Mouse (Mus musculus): ENCODE results near the gene Gm5849.
"Not testable (repeated sequence)": the region's sequence is repeated elsewhere in the genome, so short reads cannot be mapped to it uniquely, and the experiment has no call there.

Gm5849 gene

DNA sequence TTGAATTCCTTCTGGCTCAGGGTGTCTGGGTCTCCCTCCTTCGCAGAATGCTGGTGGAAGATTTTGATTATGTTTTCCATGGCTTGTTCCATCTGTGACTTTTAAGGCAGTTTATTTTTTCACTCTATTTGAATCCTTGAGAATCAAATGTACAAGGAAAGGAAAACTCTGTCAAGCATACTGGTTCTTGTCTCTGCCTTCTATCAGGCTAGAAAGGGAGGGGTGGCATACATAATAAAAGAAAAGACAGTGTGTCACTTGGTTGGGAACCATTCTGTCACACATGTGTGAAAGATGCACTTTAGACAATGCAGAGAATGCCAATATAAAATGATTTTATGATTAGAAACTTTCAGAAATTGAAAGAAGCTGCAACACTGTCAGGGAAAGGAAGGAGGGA lies at the start of gene Gm5849:
TSS of gene Gm5849 (minus strand) at position 101 of the 400 bp plus-strand sequence.
- DNase-seq, result not testable (repeated sequence)

DNA sequence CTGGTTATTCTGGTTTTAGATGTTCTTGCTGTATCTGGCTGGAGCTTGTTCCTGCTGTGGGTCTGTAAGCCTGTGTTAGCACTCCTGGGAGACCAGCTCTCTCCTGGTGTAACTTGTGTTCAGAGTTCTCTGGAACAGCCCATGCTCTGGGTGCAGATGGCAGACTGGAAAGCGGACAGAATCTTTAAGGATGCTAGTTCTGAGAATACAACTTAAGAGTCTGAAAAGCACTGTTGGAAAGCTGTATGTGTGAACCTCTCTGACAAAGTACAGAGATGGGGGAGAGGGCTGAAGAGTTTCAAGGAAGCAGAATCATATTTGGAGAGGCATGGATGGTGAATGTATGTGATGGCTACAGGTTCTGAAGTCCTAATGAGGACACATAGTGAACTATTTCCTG lies 28.0 kb downstream of the Gm5849 start:
- DNase-seq, result no peak

DNA sequence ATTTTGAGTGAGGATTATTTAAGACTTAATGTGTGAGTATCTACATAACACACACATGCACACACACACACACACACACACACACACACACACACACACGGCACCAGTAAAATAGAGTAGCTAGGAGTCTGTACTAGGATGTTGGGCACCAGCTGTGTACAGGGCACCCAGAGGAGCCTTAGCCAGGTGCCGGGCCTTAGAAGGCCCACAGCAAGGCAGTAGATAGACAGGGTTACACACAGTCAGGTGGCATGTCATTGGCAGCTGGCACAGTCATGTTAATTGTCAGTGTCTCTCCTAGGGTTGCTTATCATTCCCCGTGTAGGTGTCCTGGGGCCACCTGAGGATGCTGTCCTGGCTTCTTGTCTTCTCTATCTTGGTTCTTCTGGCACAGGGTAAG lies 51.1 kb downstream of the Gm5849 start, which contains the start of gene Pglyrp4:
TSS of gene Pglyrp4 (plus strand) at position 301 of the 400 bp plus-strand sequence.
- no peak for DNase-seq

All from kidney, postnatal 4 days (tissue).